Mouse (Mus musculus) ovary, adult 18-20 months (tissue): Measurements from ENCODE around the gene Lonp1.
A peak's percentile ranks its signal among the peaks of the same experiment; 100 is the strongest.
"Not testable (repeated sequence)": the region's sequence is repeated elsewhere in the genome, so short reads cannot be mapped to it uniquely, and the experiment has no call there.

Source experiments
- DNase-seq: peaks from one replicate; pipeline ENCODE4 v3.0.0; 2022; ENCODE audit warnings: low spot score, mixed read lengths

Lonp1 gene

GRCm38 (mm10) chr17:56625495-56625894 is 1.2 kb downstream of the Lonp1 start:
- no peak for DNase-seq

GRCm38 (mm10) chr17:56617628-56618027 is 9.1 kb downstream of the Lonp1 start:
- DNase-seq, result no peak

DNA sequence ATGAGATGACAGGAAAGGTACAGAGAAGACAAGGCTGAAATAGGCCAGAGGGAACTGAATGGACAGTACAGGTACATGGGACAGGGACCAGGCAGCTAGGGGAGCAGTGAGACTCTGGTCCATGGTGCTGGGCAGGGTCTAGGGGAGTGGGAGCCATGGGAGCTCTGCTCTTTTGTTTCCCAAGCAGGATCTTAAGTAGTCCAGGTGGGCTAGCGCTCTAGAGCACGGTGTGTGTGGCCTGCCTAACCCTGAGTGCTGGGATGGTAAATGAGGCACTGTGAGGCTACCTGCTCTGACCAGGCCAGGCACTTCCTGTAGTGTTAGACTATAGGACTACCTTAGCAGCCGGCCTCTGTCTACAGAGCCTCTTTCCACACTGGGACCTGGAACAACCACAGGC is 10.0 kb downstream of the Lonp1 start:
- no peak for DNase-seq

DNA sequence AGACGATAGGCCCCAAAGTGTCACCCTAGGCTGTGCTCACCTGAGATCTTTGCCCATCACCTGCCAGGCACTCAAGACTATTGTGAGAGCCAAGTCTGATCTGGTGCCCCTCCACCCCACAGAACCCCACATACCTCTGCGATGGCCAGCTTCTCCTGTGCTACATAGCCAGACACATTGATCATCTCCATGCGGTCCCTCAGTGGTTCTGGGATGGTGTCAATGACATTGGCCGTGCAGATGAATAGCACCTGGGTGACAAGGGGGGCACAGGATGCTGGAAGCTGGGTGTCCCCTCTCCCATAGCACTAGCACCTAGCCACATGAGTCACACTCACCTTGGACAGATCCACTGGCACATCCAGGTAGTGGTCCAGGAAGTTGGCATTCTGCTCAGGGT is 10.9 kb downstream of the Lonp1 start:
- no peak for DNase-seq

GRCm38 (mm10) chr17:56615136-56615784 is 11.4 kb downstream of the Lonp1 start:
- DNase-seq, result no peak

DNA sequence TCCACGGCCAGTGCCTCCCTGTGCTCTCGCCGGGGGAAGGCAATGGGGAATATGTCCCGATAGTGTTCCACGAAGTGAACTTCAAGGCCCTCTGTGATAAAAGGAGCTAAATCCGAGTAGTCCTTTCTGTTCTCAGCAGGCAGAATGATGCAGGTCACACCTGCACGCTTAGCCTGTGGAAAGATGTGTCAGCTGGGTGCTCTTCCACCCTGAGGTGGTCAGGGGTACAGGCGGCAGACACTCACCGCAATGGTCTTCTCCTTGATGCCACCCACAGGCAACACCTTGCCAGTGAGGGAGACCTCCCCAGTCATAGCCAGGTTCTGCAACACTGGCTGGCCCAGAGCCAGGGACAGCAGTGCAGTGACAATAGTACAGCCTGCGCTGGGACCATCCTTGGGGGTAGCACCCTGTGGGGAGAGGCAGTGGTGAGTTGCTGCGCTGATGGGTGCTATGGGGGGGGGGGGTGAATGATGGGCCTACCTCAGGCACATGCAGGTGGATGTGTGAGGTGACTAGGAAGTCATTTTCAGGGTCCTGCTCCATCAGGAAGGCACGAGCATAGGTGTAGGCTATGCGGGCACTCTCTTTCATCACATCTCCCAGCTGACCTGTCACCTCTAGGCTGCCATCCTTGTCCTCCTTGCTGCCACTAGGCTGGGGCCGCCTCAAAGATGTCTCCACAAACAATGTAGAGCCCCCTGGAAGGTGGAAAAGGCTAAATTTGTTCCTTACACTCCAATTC is 12.1 kb downstream of the Lonp1 start:
- no peak for DNase-seq

GRCm38 (mm10) chr17:56613893-56614292 is 12.8 kb downstream of the Lonp1 start:
- DNase-seq, result not testable (repeated sequence)

- DNase-seq, result peak; percentile 88
These were observed 13.3 kb downstream of the Lonp1 start, which contains the start of gene Rpl36 for GRCm38 (mm10) chr17:56613236-56613844. Gene Rpl36, plus strand, starts transcription at chr17:56613416.

DNA sequence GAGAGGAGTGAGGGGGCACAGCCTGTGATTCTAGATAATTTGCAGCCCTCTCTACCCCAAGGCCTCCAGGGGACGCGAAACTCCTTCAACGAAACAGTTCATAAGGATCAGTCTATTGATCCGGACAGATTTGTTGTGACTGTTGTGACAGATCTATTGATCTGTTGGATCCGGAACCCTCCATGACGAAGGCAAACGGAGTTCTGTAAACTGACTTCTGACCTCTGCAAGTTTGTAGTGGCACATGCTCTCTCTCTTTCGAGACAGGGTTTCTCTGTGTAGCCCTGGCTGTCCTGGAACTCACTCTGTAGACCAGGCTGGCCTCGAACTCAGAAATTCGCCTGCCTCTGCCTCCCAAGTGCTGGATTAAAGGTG is 14.1 kb downstream of the Lonp1 start:
- DNase-seq, result not testable (repeated sequence)

GRCm38 (mm10) chr17:56611861-56612564 is 14.7 kb downstream of the Lonp1 start:
- DNase-seq, result no peak

DNA sequence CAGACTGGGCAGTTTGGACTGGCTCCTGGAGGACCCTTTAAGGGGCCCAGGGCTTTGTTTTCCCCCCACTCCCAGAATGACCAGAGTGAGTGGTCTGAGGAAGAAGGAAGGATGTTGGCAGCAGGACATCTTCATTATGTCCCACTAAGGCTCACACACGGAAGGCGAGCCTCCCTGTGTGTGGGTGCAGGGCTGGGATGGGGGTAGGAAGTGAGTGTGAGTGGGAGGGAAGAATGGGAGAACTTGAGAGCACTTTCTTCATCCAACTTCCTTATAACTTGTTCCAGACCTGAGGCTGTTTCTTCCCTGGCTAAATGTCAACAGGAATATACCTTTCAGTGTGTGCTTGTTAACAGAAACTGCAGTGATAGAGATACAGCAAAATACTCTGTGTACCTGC is 15.4 kb downstream of the Lonp1 start:
- no peak for DNase-seq

DNA sequence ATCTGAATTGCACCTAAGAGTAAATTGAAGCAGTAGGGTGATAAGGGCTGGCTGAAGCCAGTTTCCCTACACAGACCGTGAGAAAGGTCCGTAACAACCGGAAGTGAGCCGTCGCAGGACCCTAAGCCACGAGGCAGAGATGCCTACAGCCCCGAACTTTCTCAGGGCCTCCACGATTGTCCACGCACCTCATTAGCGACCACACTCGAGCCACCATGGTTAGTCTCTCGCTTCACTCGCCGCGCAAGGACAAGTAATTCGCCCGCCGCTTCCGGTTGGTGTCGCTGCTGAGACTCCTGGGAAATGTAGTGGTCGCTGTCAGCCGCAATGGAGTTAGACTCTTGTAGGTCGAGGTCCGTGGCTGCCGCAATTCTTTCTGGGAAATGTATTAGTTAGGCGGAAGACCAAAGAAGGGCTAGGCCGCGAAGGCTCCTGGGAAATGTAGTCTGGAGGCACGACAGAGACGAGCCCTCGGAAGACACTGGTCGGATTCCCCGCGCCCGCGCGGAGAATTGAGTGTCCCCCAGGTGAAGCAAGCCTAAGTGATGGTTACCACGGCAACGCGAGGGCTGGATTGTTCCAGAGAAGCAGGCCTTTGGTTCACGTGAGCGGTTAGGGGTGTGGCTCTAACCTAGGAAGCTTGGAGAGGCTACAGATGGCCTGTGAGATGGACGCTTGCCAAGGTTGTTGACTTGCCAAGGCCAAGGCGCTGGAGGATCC is 17.1 kb downstream of the Lonp1 start, which contains the start of gene 2410015M20Rik:
2410015M20Rik (minus strand) TSS at position 320 of the 720 bp plus-strand sequence.
- DNase-seq, result peak; percentile 94

GRCm38 (mm10) chr17:56608699-56609098 is 18.0 kb downstream of the Lonp1 start:
- DNase-seq, result no peak

DNA sequence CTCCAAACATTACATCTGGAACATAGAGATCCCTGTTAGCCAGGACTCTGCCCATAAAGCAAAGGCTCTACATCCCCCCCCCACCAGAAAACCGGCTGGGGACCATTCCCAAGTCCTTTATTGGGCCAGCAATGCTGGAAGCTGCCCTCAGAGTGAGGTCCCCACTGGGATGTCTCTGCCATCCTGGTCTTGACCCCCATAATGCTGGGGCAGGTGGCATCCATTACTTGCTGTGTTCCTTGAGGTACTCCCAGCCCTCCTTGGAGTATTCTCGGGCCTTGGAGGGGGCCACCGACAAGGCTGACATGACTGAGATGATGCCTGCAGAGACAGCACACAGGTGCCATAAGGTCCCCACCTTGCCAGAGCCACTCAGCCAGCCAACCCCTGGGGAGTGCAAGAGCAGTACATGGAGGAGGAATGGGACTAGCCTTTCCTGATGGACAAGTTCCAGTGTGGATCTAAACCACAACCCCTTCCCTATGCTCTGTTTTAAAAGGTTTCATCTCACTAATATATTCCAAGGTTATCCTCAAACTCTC is 19.1 kb downstream of the Lonp1 start:
- DNase-seq, result no peak

- no peak for DNase-seq
These were observed 21.3 kb downstream of the Lonp1 start for GRCm38 (mm10) chr17:56605431-56605830.

DNA sequence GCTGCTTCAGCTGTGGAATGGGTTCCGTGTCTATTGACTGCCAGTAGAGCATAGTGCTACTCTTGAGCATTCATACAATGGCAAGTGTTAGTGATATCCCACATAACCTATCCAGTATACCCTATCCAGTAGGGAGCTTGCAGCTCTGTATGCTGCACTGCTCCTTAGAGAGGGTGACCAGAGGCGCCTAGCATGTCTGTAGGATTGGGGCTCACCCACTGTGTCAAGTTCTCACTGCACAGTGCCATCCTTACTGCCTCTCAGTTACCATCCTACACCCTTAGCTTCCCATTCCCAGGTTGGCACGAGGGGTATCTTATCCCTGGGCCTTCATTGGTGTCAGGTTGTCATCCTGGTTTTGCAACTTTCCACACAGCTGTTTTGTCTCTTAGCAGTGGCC is 22.3 kb downstream of the Lonp1 start:
- DNase-seq, result no peak

DNA sequence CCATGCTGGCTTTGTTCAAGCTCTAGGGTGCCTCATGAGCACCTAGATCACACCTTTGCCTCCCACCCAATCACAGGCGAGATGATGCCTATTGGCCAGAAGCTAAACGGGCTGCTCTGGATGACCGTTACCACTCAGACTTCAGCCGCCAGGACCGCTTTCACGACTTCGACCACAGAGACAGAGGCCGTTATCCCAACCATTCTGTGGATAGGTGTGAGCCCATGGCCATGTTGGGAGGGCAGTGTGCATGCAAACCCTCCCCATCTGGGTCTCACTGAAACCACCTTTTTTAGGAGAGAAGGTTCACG is 22.7 kb downstream of the Lonp1 start:
- no peak for DNase-seq

GRCm38 (mm10) chr17:56603186-56604069 is 23.3 kb downstream of the Lonp1 start:
- DNase-seq, result no peak

DNA sequence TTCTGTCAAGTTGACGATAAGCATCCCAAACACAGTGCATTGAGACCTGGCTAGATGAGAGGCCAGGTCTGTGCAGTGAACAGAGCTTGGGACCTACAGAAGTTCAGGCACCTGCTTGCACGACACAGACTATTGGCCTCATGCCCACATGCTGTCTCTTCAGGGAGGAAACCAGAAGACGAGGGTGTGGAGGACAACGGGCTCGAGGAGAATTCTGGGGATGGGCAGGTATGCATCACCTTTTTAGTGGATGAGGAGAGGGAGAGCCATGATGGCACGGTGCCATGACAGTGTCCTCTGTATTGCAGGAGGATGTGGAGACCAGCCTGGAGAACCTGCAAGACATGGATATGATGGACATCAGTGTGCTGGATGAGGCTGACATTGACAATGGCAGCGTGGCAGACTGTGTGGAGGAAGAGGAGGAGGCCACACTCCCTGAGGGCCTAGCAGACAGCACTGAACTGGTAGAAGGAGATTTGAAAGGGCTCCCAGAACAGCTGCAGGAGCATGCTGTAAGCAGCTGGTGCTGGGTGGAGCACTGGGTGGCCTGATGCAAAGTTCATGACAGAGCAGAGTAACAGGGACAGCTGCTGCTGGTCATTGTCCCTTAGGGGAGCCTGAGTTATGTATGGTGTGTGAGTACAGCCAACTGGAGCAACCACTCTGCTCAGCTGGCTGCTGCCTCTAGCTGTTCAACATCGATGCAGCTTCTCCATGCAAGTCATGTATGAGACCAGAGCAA is 33.0 kb downstream of the Lonp1 start:
- DNase-seq, result no peak

DNA sequence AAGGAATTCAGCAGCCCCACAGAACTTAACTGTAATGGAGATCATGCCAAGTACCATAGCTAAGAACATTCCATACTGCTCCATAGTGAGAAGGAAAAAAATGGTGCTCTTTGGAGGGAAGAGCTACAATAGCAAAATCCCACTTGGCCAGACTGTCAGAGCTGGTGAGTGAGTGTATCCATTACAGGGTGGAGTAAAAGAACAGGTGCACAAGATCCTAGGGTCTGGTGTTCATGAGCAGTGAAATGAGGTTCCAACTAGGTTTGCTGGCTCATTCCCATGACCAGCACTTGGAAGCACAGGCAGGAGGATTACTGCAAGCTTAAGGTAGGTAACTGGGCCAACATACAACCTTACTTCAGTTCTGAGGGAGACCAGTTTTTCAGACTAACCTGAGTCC is 34.1 kb downstream of the Lonp1 start:
- no peak for DNase-seq
